Mouse (Mus musculus) kidney, embryonic 14.5 days (tissue): Measurements from ENCODE around the gene Mpi. TPM values are rescaled to one million over a fixed set of nuclear protein-coding genes. Genes with fewer than 3 reads are reported as not detected.

ENCODE experiments used
- ATAC-seq: fragments of 200-750 bp; cut with Nextera tagmentation; 2 replicates; pipeline ENCODE4 v1.8.0; 2017; ENCODE audit warnings: moderate number of reproducible peaks, mild to moderate bottlenecking, moderate TSS enrichment, moderate library complexity; ENCODE audit not compliant: low FRiP score, low TSS enrichment
- H3K27ac ChIP-seq: fragments of 300-500 bp; sonication (generic); 2 replicates; pipeline ENCODE4 v1.5.1; 2014; ENCODE audit warnings: low read depth, mild to moderate bottlenecking, low read length, moderate library complexity, mixed read lengths
- H3K27me3 ChIP-seq: fragments of 300-500 bp; sonication (generic); 2 replicates; pipeline ENCODE4 v1.6.1; 2014; ENCODE audit warnings: mild to moderate bottlenecking, low read length; ENCODE audit not compliant: control insufficient read depth, insufficient read depth
- H3K36me3 ChIP-seq: fragments of 300-500 bp; sonication (generic); 2 replicates; pipeline ENCODE4 v1.6.1; 2014; ENCODE audit warnings: low read length, mixed read lengths; ENCODE audit not compliant: control insufficient read depth, insufficient read depth
- H3K4me1 ChIP-seq: fragments of 300-500 bp; sonication (generic); 2 replicates; pipeline ENCODE4 v1.6.1; 2014; ENCODE audit warnings: low read length, mixed read lengths; ENCODE audit not compliant: control insufficient read depth, insufficient read depth
- H3K4me2 ChIP-seq: fragments of 300-500 bp; sonication (generic); replicated peaks from 2 replicates; pipeline ENCODE4 v1.6.1; 2014; ENCODE audit warnings: low read depth, mild to moderate bottlenecking, low read length
- H3K4me3 ChIP-seq: fragments of 300-500 bp; sonication (generic); 2 replicates; pipeline ENCODE4 v1.5.1; 2014; ENCODE audit warnings: mild to moderate bottlenecking, low read length
- H3K9ac ChIP-seq: fragments of 300-500 bp; sonication (generic); 2 replicates; pipeline ENCODE4 v1.6.1; 2014; ENCODE audit warnings: low read depth, mild to moderate bottlenecking, low read length, moderate library complexity
- H3K9me3 ChIP-seq: fragments of 300-500 bp; sonication (generic); 2 replicates; pipeline ENCODE4 v1.6.1; 2016; ENCODE audit warnings: low read length; ENCODE audit not compliant: control insufficient read depth
- WGBS: fragments of 180-500 bp; shearing (Covaris S2); extraction: QIAGEN DNeasy Blood & Tissue Kit; methylation state at CpG from one replicate; pipeline ENCODE4 v1.1.7; 2014; 5-methylcytosine and 5-hydroxymethylcytosine counted together
- polyA plus RNA-seq: library from polyadenylated mRNA; unstranded; fragments of >200 nt; fragmentation: Nextera tagmentation; extraction: Ambion mirVana; gene quantifications from 2 replicates; pipeline ENCODE4 v1.2.1, GENCODE M21; 2014

Gene Mpi
- polyA plus RNA-seq, 1 experiment from 2014 or later, result 37.7 TPM

- no peak overlapping the region for H3K9ac ChIP-seq
- H3K4me3 ChIP-seq, result no peak overlapping the region
- H3K4me2 ChIP-seq, result no peak overlapping the region
- H3K9me3 ChIP-seq, result no peaks in the 10 kb centered on the region
- H3K4me1 ChIP-seq, result peaks cover 12% of the 10 kb centered on the region
- H3K27me3 ChIP-seq, result no peaks in the 10 kb centered on the region
- H3K27ac ChIP-seq, result no peak overlapping the region
- no peaks in the 10 kb centered on the region for H3K36me3 ChIP-seq
- 82% methylated on average over 3 of the region's 3 CpGs for WGBS
- ATAC-seq, result no peak
Measured at GRCm38 (mm10) chr9:57557215-57557614, 4.7 kb upstream of the Mpi start.

GRCm38 (mm10) chr9:57554753-57555152 is 2.2 kb upstream of the Mpi start:
- Histone ChIP-seq H3K36me3 (peaks cover 7% of the 10 kb centered on the region), H3K9ac (no peak overlapping the region), H3K4me3 (no peak overlapping the region), H3K27me3 (no peaks in the 10 kb centered on the region), H3K27ac (no peak overlapping the region), H3K4me1 (peaks cover 8% of the 10 kb centered on the region; the same call in 1 of the 2 replicates), H3K9me3 (no peaks in the 10 kb centered on the region), H3K4me2 (no peak overlapping the region)
- no peak for ATAC-seq
- 42% methylated on average over 3 of the region's 3 CpGs for WGBS

- Histone ChIP-seq H3K27ac (no peak overlapping the region), H3K27me3 (no peaks in the 10 kb centered on the region), H3K9me3 (no peaks in the 10 kb centered on the region), H3K4me1 (peaks cover 8% of the 10 kb centered on the region; the same call in 1 of the 2 replicates), H3K36me3 (peaks cover 23% of the 10 kb centered on the region), H3K4me3 (no peak overlapping the region), H3K9ac (no peak overlapping the region), H3K4me2 (no peak overlapping the region)
- WGBS, result 77% methylated on average over 11 of the region's 11 CpGs
- no peak for ATAC-seq
Measured at GRCm38 (mm10) chr9:57553119-57553518, 556 bp upstream of the Mpi start.

- no peak overlapping the region for H3K27ac ChIP-seq
- H3K4me3 ChIP-seq, result no peak overlapping the region
- WGBS, result 86% methylated on average over 11 of the region's 11 CpGs
- H3K27me3 ChIP-seq, result no peaks in the 10 kb centered on the region
- peaks cover 8% of the 10 kb centered on the region; the same call in 1 of the 2 replicates for H3K4me1 ChIP-seq
- ATAC-seq, result no peak
- no peak overlapping the region for H3K4me2 ChIP-seq
- peaks cover 43% of the 10 kb centered on the region for H3K36me3 ChIP-seq
- H3K9ac ChIP-seq, result no peak overlapping the region
- no peaks in the 10 kb centered on the region for H3K9me3 ChIP-seq
Measured at GRCm38 (mm10) chr9:57550126-57550862, 2.3 kb downstream of the Mpi start.

GRCm38 (mm10) chr9:57549186-57549585 is 3.4 kb downstream of the Mpi start:
- no peaks in the 10 kb centered on the region for H3K27me3 ChIP-seq
- ATAC-seq, result no peak
- no peak overlapping the region for H3K9ac ChIP-seq
- peaks cover 8% of the 10 kb centered on the region; the same call in 1 of the 2 replicates for H3K4me1 ChIP-seq
- no peak overlapping the region for H3K4me3 ChIP-seq
- H3K27ac ChIP-seq, result no peak overlapping the region
- H3K36me3 ChIP-seq, result peaks cover 54% of the 10 kb centered on the region
- 98% methylated on average over 4 of the region's 4 CpGs for WGBS
- H3K4me2 ChIP-seq, result no peak overlapping the region
- H3K9me3 ChIP-seq, result no peaks in the 10 kb centered on the region

- no peak overlapping the region for H3K4me3 ChIP-seq
- H3K4me1 ChIP-seq, result peaks cover 6% of the 10 kb centered on the region; the same call in 1 of the 2 replicates
- H3K27me3 ChIP-seq, result no peaks in the 10 kb centered on the region
- no peak for ATAC-seq
- H3K9ac ChIP-seq, result no peak overlapping the region
- no peak overlapping the region for H3K27ac ChIP-seq
- H3K36me3 ChIP-seq, result peaks cover 67% of the 10 kb centered on the region
- 87% methylated on average over 11 of the region's 11 CpGs for whole genome bisulfite sequencing
- no peaks in the 10 kb centered on the region for H3K9me3 ChIP-seq
- no peak overlapping the region for H3K4me2 ChIP-seq
Measured at GRCm38 (mm10) chr9:57547869-57548268, 4.7 kb downstream of the Mpi start.

GRCm38 (mm10) chr9:57547287-57547686 is 5.3 kb downstream of the Mpi start:
- 83% methylated on average over 5 of the region's 5 CpGs for WGBS
- no peak overlapping the region for H3K27ac ChIP-seq
- ATAC-seq, result no peak
- H3K4me1 ChIP-seq, result peaks cover 6% of the 10 kb centered on the region; the same call in 1 of the 2 replicates
- H3K9me3 ChIP-seq, result no peaks in the 10 kb centered on the region
- H3K36me3 ChIP-seq, result peaks cover 73% of the 10 kb centered on the region
- no peak overlapping the region for H3K4me2 ChIP-seq
- no peak overlapping the region for H3K4me3 ChIP-seq
- no peaks in the 10 kb centered on the region for H3K27me3 ChIP-seq
- H3K9ac ChIP-seq, result no peak overlapping the region

GRCm38 (mm10) chr9:57543951-57544350 is 8.6 kb downstream of the Mpi start:
- H3K27ac ChIP-seq, result no peak overlapping the region
- no peaks in the 10 kb centered on the region for H3K4me1 ChIP-seq
- no peak overlapping the region for H3K9ac ChIP-seq
- no peak overlapping the region for H3K4me2 ChIP-seq
- H3K9me3 ChIP-seq, result no peaks in the 10 kb centered on the region
- H3K27me3 ChIP-seq, result no peaks in the 10 kb centered on the region
- peaks cover 82% of the 10 kb centered on the region for H3K36me3 ChIP-seq
- 80% methylated on average over 3 of the region's 3 CpGs for WGBS
- no peak for ATAC-seq
- no peak overlapping the region for H3K4me3 ChIP-seq

GRCm38 (mm10) chr9:57541312-57541711 is 11.3 kb downstream of the Mpi start:
- H3K4me1 ChIP-seq, result peaks cover 8% of the 10 kb centered on the region
- no peak overlapping the region for H3K9ac ChIP-seq
- WGBS, result 0% methylated on average over 1 of the region's 1 CpGs
- H3K27me3 ChIP-seq, result no peaks in the 10 kb centered on the region
- H3K9me3 ChIP-seq, result no peaks in the 10 kb centered on the region
- H3K27ac ChIP-seq, result no peak overlapping the region
- no peak overlapping the region for H3K4me3 ChIP-seq
- no peak for ATAC-seq
- peaks cover 63% of the 10 kb centered on the region for H3K36me3 ChIP-seq
- no peak overlapping the region for H3K4me2 ChIP-seq
